Mouse (Mus musculus) midbrain, embryonic 11.5 days (tissue): ENCODE results near the gene Grik5. TPM values are rescaled to one million over a fixed set of nuclear protein-coding genes. Genes with fewer than 3 reads are reported as not detected.

ENCODE experiments used
- ATAC-seq: fragments of 200-750 bp; cut with Nextera tagmentation; 2 replicates; pipeline ENCODE4 v1.8.0; 2017; ENCODE audit warnings: moderate TSS enrichment, moderate library complexity; ENCODE audit not compliant: low FRiP score
- DNase-seq: peaks from one replicate; pipeline ENCODE4 v3.0.0; 2015; ENCODE audit warnings: low spot score; ENCODE audit errors: missing footprints
- H3K27ac ChIP-seq: fragments of 300-500 bp; sonication (generic); 2 replicates; pipeline ENCODE4 v1.5.1; 2014; ENCODE audit warnings: low read depth, low read length
- H3K27me3 ChIP-seq: fragments of 300-500 bp; sonication (generic); 2 replicates; pipeline ENCODE4 v1.6.1; 2014; ENCODE audit warnings: mild to moderate bottlenecking, low read length, moderate library complexity, mixed read lengths; ENCODE audit not compliant: control insufficient read depth, insufficient read depth
- H3K36me3 ChIP-seq: fragments of 300-500 bp; sonication (generic); 2 replicates; pipeline ENCODE4 v1.6.1; 2014; ENCODE audit warnings: mild to moderate bottlenecking, low read length, moderate library complexity, mixed read lengths; ENCODE audit not compliant: control insufficient read depth, insufficient read depth
- H3K4me1 ChIP-seq: fragments of 300-500 bp; sonication (generic); 2 replicates; pipeline ENCODE4 v1.6.1; 2014; ENCODE audit warnings: low read length; ENCODE audit not compliant: control insufficient read depth, insufficient read depth
- H3K4me2 ChIP-seq: fragments of 300-500 bp; sonication (generic); 2 replicates; pipeline ENCODE4 v1.6.1; 2014; ENCODE audit warnings: mild to moderate bottlenecking, moderate library complexity
- H3K4me3 ChIP-seq: fragments of 300-500 bp; sonication (generic); 2 replicates; pipeline ENCODE4 v1.5.1; 2014; ENCODE audit warnings: low read depth, low read length
- H3K9ac ChIP-seq: fragments of 300-500 bp; sonication (generic); 2 replicates; pipeline ENCODE4 v1.6.1; 2014; ENCODE audit warnings: low read length
- H3K9me3 ChIP-seq: fragments of 300-500 bp; sonication (generic); 2 replicates; pipeline ENCODE4 v1.6.1; 2016; ENCODE audit warnings: low read length; ENCODE audit not compliant: control insufficient read depth
- WGBS: fragments of 180-500 bp; shearing (Covaris S2); extraction: QIAGEN DNeasy Blood & Tissue Kit; methylation state at CpG from one replicate; pipeline ENCODE4 v1.1.7; 2014; 5-methylcytosine and 5-hydroxymethylcytosine counted together
- polyA plus RNA-seq: library from polyadenylated mRNA; unstranded; fragments of >200 nt; fragmentation: Nextera tagmentation; extraction: Ambion mirVana; gene quantifications from 2 replicates; pipeline ENCODE4 v1.2.1, GENCODE M21; 2014

Gene Grik5
- polyA plus RNA-seq, 1 experiment from 2014 or later, result 9.3 TPM

DNA sequence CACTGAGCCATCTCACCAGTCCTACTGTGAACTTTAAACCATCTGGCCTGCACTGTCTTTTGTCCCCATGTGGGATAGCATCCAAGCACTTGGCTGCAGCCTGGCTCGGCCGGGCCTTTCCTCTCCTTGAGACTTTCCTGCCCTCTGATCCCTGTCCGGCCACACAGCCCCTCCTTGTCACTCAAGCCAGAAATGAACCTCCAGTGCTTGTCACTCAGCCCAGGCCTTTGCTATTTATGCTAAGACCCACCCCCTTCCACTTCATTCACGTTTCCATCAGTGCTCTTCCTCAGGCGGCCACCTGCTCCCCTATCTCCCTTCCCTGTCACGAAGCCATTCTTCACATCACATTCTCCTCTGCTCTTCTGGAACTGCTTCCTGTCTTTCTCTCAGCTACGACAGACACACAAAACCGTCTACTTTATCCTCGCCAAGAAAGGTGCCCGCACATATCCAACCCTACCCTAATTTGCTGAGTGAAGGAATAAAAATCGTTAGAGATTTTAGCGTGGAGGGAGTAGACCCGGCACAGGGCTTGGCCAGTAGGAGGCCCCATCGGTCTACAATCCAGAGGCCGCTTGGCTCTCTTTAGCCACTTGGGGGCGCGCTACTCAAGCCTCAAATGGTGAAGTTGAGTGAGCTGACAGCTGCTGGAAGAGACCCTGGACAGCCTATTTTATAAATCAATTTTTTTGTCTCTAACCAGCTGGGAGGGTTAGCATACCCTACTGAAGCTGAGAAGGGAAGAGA, 33.4 kb upstream of the Grik5 start:
- DNase-seq, result peak; percentile 98
- no peaks in the 10 kb centered on the region for H3K27me3 ChIP-seq
- 25% methylated on average over 17 of the region's 17 CpGs for WGBS
- H3K9ac ChIP-seq, result no peak overlapping the region
- no peaks in the 10 kb centered on the region for H3K4me1 ChIP-seq
- no peaks in the 10 kb centered on the region for H3K9me3 ChIP-seq
- H3K36me3 ChIP-seq, result no peaks in the 10 kb centered on the region
- H3K4me2 ChIP-seq, result no peak overlapping the region
- H3K27ac ChIP-seq, result no peak overlapping the region
- ATAC-seq, result peak; percentile 71
- H3K4me3 ChIP-seq, result no peak overlapping the region

DNA sequence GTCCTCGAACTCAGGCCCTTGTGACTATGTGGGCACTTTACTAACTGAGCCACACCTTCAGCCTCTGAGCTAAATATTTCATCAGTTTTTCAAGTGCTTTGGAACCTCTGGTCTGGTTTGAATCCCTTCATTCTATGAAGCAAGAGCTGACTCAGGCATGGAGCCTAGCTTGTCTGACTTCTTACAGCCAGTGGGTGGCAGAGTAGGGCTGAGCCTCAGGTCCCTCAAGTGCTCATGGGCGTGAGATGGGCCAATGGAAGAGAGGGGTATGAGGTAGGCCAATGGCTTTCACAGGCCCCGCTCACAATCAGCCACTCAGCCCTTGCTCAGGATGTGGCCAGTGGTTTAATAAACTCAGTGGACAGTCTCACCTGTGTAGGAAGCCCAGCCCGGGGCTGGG, 27.4 kb upstream of the Grik5 start:
- H3K9me3 ChIP-seq, result no peaks in the 10 kb centered on the region
- no peak overlapping the region for H3K4me3 ChIP-seq
- DNase-seq (no peak), ATAC-seq (peak; percentile 38; the same call in 1 of the 2 replicates)
- no peak overlapping the region for H3K9ac ChIP-seq
- H3K4me1 ChIP-seq, result no peaks in the 10 kb centered on the region
- no peak overlapping the region for H3K27ac ChIP-seq
- H3K36me3 ChIP-seq, result no peaks in the 10 kb centered on the region
- no peaks in the 10 kb centered on the region for H3K27me3 ChIP-seq
- no peak overlapping the region for H3K4me2 ChIP-seq
- 56% methylated on average over 4 of the region's 4 CpGs for WGBS

DNA sequence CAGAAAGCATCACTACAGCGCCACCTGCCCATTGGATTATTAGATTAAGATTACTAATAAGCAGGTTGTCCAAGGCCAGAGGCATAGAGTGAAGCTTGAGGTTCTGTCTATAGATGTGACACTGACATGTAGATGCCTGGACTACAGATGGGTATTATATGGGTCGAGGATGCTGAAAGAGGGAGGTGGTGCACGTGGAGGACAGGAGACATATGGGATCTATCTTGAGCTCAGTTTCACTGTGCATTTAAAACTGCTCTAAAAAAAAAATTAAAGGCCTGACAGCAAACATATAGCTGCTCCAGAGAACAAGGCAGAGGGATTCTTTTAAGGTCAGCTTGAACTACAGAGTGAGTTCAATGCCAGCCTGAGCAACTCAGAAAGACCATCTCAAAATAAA, 26.0 kb upstream of the Grik5 start:
- no peak overlapping the region for H3K9ac ChIP-seq
- H3K9me3 ChIP-seq, result no peaks in the 10 kb centered on the region
- H3K27me3 ChIP-seq, result no peaks in the 10 kb centered on the region; the same call in 1 of the 2 replicates
- no peak overlapping the region for H3K4me3 ChIP-seq
- H3K36me3 ChIP-seq, result no peaks in the 10 kb centered on the region
- H3K4me2 ChIP-seq, result no peak overlapping the region
- 77% methylated on average over 3 of the region's 3 CpGs for WGBS
- H3K27ac ChIP-seq, result no peak overlapping the region
- no peak for ATAC-seq
- no peak for DNase-seq
- peaks cover 3% of the 10 kb centered on the region; the same call in 1 of the 2 replicates for H3K4me1 ChIP-seq

DNA sequence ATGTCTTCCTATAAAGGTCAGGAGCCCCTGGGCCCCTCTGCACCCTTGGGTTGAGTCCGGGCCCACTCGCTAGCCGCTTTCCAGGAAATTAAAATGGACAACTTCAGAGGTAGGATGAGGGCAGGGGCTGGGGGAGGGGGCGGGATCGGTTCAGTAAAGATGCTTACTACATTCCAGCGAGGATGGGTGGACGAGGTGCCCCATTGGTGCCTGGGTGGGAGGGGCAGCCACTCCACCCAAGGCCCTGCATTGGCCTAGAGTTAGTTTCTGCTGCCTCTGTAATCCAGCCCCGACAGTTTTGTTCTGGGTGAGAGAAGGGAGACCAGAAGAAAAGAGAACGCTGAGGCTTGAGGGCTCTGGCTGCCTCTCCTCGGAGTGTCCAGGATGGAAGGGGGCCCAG, 17.7 kb upstream of the Grik5 start:
- ATAC-seq (no peak; the same call in 1 of the 2 replicates), DNase-seq (no peak)
- no peak overlapping the region for H3K4me2 ChIP-seq
- peaks cover 3% of the 10 kb centered on the region; the same call in 1 of the 2 replicates for H3K36me3 ChIP-seq
- no peak overlapping the region for H3K9ac ChIP-seq
- H3K4me3 ChIP-seq, result no peak overlapping the region
- H3K9me3 ChIP-seq, result no peaks in the 10 kb centered on the region
- 13% methylated on average over 10 of the region's 10 CpGs for WGBS
- no peaks in the 10 kb centered on the region; the same call in 1 of the 2 replicates for H3K27me3 ChIP-seq
- H3K4me1 ChIP-seq, result peaks cover 20% of the 10 kb centered on the region
- H3K27ac ChIP-seq, result no peak overlapping the region

DNA sequence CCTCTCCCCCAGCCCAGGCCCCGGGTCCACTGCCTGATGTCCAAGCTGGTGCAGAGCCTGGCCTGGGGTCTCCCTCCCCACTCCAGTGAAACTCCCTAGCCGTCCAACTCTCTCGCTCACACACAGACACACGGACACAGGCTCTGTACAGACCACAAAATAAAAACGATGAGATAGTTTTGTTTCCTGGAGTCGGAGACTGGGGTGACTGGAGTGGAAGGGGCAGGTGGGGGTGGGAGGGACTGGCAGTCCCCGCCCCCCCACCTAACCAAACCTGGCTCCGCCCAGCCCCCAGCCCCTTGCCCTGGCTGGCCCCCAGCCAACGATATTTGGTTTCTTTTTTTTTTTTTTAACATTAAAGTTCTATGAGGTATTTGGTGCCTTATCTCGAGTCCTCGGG, 16.8 kb upstream of the Grik5 start:
- peak; percentile 43; the same call in 1 of the 2 replicates for ATAC-seq
- Histone ChIP-seq H3K4me1 (peaks cover 20% of the 10 kb centered on the region), H3K27me3 (no peaks in the 10 kb centered on the region; the same call in 1 of the 2 replicates), H3K36me3 (peaks cover 3% of the 10 kb centered on the region; the same call in 1 of the 2 replicates), H3K4me2 (no peak overlapping the region), H3K27ac (no peak overlapping the region), H3K9ac (no peak overlapping the region), H3K9me3 (no peaks in the 10 kb centered on the region), H3K4me3 (no peak overlapping the region)
- WGBS, result 33% methylated on average over 10 of the region's 11 CpGs
- no peak for DNase-seq

DNA sequence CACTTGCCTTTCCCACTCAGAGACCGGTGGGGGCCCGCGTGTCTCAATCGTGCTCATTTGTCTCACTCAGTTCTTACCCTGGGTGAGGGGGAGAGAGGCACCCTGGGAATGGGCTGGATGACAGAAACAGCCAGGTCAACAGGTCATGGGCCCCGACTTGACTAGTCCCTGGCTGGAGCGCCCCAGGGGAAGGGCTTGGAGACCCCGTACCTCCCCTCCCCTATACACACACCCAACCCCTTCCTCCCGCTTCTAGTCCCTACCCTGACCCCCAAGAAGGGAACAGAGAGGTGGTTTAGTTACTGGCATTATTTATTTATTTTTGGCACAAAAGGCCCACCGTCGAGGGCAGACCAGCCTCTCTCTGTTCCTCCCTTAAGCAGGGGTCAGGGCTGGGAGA, 16.4 kb upstream of the Grik5 start:
- ATAC-seq (peak; percentile 41; the same call in 1 of the 2 replicates), DNase-seq (peak; percentile 93)
- Histone ChIP-seq H3K36me3 (peaks cover 6% of the 10 kb centered on the region; the same call in 1 of the 2 replicates), H3K9me3 (no peaks in the 10 kb centered on the region), H3K4me2 (no peak overlapping the region), H3K27ac (no peak overlapping the region), H3K4me3 (no peak overlapping the region), H3K4me1 (peaks cover 19% of the 10 kb centered on the region), H3K27me3 (no peaks in the 10 kb centered on the region; the same call in 1 of the 2 replicates), H3K9ac (no peak overlapping the region)
- 4% methylated on average over 10 of the region's 10 CpGs for WGBS

DNA sequence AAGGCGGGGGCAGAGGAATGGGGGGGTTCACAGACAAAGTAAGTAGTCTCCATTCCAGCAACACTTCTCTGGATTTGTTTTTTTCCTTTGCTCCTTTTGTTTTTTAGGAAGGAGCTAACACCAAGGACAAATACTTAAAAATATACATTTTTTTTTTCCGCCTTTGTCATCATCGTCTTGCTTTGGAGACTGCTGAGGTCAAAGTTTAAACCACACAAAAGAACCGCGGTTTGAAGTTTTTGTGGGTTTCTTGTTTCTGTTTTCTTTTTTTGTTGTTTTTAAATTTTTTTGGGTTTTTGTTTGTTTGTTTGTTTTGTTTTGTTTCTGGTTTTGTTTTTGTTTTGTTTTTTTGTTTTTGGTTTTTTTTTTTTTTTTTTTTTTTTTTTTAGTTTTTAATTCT, 15.8 kb upstream of the Grik5 start:
- Histone ChIP-seq H3K4me3 (no peak overlapping the region), H3K4me1 (peaks cover 17% of the 10 kb centered on the region), H3K27me3 (no peaks in the 10 kb centered on the region), H3K9me3 (no peaks in the 10 kb centered on the region), H3K36me3 (peaks cover 11% of the 10 kb centered on the region; the same call in 1 of the 2 replicates), H3K27ac (no peak overlapping the region), H3K4me2 (no peak overlapping the region), H3K9ac (no peak overlapping the region)
- 43% methylated on average over 5 of the region's 5 CpGs for WGBS
- DNase-seq, result no peak
- ATAC-seq, result no peak

DNA sequence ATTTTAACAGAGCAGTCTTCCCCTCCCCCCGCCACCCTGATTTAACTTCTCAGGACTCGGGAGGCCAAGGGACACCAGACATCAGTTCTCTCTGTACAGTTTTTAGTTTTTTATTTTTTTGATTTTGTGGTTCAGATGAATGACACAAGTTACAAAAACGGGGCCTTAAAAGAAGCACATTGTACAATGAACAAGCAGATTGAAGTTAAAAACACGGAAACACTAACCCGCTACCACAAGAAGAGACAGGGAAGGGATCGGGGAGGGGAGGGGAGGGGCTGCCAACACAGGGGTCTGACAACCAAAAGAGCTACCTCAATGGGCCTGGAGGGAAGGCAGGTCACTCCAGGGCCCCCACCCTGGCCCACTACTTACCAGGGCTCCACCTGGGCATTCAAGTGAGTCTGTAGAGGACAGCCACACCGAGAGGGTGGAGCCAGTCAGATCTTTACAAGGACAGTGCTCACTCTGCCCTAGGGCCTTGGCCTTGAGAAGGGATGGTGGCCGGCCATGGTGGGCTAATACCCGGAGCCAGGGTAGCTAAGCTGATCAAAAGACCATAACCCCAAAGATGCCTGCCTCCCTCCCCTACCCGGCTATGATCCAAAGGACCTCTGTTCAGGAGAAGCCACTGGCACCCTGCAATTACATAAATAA, 15.2 kb upstream of the Grik5 start:
- H3K4me2 ChIP-seq, result no peak overlapping the region
- no peaks in the 10 kb centered on the region for H3K27me3 ChIP-seq
- H3K4me1 ChIP-seq, result peaks cover 17% of the 10 kb centered on the region
- peaks cover 14% of the 10 kb centered on the region; the same call in 1 of the 2 replicates for H3K36me3 ChIP-seq
- H3K4me3 ChIP-seq, result no peak overlapping the region
- H3K9me3 ChIP-seq, result no peaks in the 10 kb centered on the region
- peak; percentile 40 for ATAC-seq
- WGBS, result 57% methylated on average over 10 of the region's 10 CpGs
- no peak overlapping the region for H3K27ac ChIP-seq
- no peak overlapping the region for H3K9ac ChIP-seq
- DNase-seq, result peak; percentile 91

DNA sequence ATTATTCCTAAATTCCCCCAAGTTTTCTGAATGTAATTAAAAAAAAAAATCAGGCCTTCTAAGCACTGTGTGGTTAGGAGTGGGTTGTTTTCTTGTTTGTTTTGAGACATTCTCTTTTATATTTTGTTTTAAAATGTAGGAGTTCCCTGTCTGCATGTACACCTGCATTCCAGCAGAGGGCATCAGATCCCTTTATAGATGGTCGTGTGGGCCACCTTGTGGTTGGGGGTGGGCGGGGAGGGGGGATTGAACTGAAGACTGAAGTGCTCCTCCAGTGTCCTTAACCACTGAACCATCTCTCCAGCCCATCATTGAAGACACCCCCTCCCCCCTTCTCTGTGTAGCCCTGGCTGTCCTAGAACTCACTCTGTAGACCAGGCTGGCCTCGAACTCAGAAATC, 14.5 kb upstream of the Grik5 start:
- H3K4me1 ChIP-seq, result peaks cover 17% of the 10 kb centered on the region
- H3K9ac ChIP-seq, result no peak overlapping the region
- H3K36me3 ChIP-seq, result peaks cover 20% of the 10 kb centered on the region
- WGBS, result 53% methylated on average over 3 of the region's 3 CpGs
- no peak overlapping the region for H3K4me3 ChIP-seq
- no peaks in the 10 kb centered on the region for H3K9me3 ChIP-seq
- ATAC-seq (no peak), DNase-seq (no peak)
- H3K27ac ChIP-seq, result no peak overlapping the region
- no peak overlapping the region for H3K4me2 ChIP-seq
- no peaks in the 10 kb centered on the region for H3K27me3 ChIP-seq
